Mouse (Mus musculus): ENCODE results near the gene Qars.

GRCm38 (mm10) chr9:108489702-108490558, 17.6 kb upstream of the Qars start:
- no peak; the same call in 1 of the 2 replicates for TF ChIP-seq POLR2A (IDR thresholded peaks at IDR 0.05; ENCODE audit: low read depth, low read length)
- no peak for TF ChIP-seq CTCF (IDR thresholded peaks at IDR 0.05; ENCODE audit: borderline replicate concordance, insufficient read depth, low read length)

All from embryonic fibroblast, embryonic 13.5 days (primary cell).